Mouse (Mus musculus) stomach, postnatal 0 days (tissue): ENCODE data around the gene Ipp.

Experiments
- CTCF ChIP-seq: IDR thresholded peaks from 2 replicates; pipeline ENCODE4 v1.5.1; 2016; ENCODE audit warnings: antibody characterized with exemption, low read depth, mild to moderate bottlenecking, moderate library complexity
- EP300 ChIP-seq: optimal IDR thresholded peaks from 2 replicates; pipeline ENCODE3; 2016; ENCODE audit warnings: antibody characterized with exemption

- TF ChIP-seq CTCF, result peak; percentile 25; the same call in 1 of the 2 replicates
- no peak for TF ChIP-seq EP300
Observed at GRCm38 (mm10) chr4:116463231-116464125, 43.9 kb upstream of the Ipp start.
